Mouse (Mus musculus): ENCODE data around the gene Plac9a. TPM values are rescaled to one million over a fixed set of nuclear protein-coding genes. Genes with fewer than 3 reads are reported as not detected.

The Plac9a gene
- polyA plus RNA-seq (2012; rRNA removed; ENCODE audit: low replicate concordance) = not detected in 2 replicates

GRCm38 (mm10) chr14:25903000-25903399, at the start of gene Plac9a:
Gene Plac9a, minus strand, starts transcription at chr14:25903100.

GRCm38 (mm10) chr14:25938004-25938403, 35.1 kb upstream of the Plac9a start, which contains the start of gene Cphx1:
Gene Cphx1, plus strand, starts transcription at chr14:25938304.

GRCm38 (mm10) chr14:25927562-25927881, 24.6 kb upstream of the Plac9a start, which contains the start of gene Tmem254a:
Gene Tmem254a, minus strand, starts transcription at chr14:25927672.

GRCm38 (mm10) chr14:25841991-25842687, 60.8 kb downstream of the Plac9a start, which contains the start of gene Anxa11:
Gene Anxa11, plus strand, starts transcription at chr14:25842156.

Other genes with a start within 250 kb of the Plac9a start
- gene Ppif, start 208.9 kb downstream of the Plac9a start, polyA plus RNA-seq (2012; rRNA removed; ENCODE audit: low replicate concordance) = 146 and 186 TPM in 2 replicates
- gene Zcchc24, start 134.1 kb downstream of the Plac9a start, polyA plus RNA-seq (2012; rRNA removed; ENCODE audit: low replicate concordance) = 8.3 and 9.9 TPM in 2 replicates
- gene Anxa11, start 60.9 kb downstream of the Plac9a start, polyA plus RNA-seq (2012; rRNA removed; ENCODE audit: low replicate concordance) = 155 and 185 TPM in 2 replicates
- gene Tmem254a, start 24.6 kb upstream of the Plac9a start, polyA plus RNA-seq (2012; rRNA removed; ENCODE audit: low replicate concordance) = 9.5 and 17.0 TPM in 2 replicates
- 0.07 TPM in 1 of 2 replicates, not detected in the other for gene Cphx1, start 35.2 kb upstream of the Plac9a start, polyA plus RNA-seq (2012; rRNA removed; ENCODE audit: low replicate concordance)
- gene Duxbl1, start 75.5 kb upstream of the Plac9a start, polyA plus RNA-seq (2012; rRNA removed; ENCODE audit: low replicate concordance) = 0.13 and 0.39 TPM in 2 replicates
- gene Gm9780, start 139.6 kb upstream of the Plac9a start, polyA plus RNA-seq (2012; rRNA removed; ENCODE audit: low replicate concordance) = 53.7 and 61.9 TPM in 2 replicates
- 22.5 and 26.5 TPM in 2 replicates for gene Tmem254c, start 164.3 kb upstream of the Plac9a start, polyA plus RNA-seq (2012; rRNA removed; ENCODE audit: low replicate concordance)
- not detected in 2 replicates for gene Cphx2, start 178.4 kb upstream of the Plac9a start, polyA plus RNA-seq (2012; rRNA removed; ENCODE audit: low replicate concordance)
- not detected in 2 replicates for gene Cphx3, start 179.2 kb upstream of the Plac9a start, polyA plus RNA-seq (2012; rRNA removed; ENCODE audit: low replicate concordance)
- gene Duxbl2, start 215.2 kb upstream of the Plac9a start, polyA plus RNA-seq (2012; rRNA removed; ENCODE audit: low replicate concordance) = not detected in 2 replicates

Data from duodenum, adult 2 months (tissue).